Mouse (Mus musculus): ENCODE results near the gene Spsb1.
A peak's percentile ranks its signal among the peaks of the same experiment; 100 is the strongest.

Spsb1 gene

GRCm38 (mm10) chr4:149857688-149858087, 97.2 kb downstream of the Spsb1 start:
- DNase-seq (ENCODE audit: extremely low spot score, low spot score) = no peak

- no peak for DNase-seq (ENCODE audit: extremely low spot score, low spot score)
Measured at GRCm38 (mm10) chr4:149855892-149856807, 98.7 kb downstream of the Spsb1 start.

- DNase-seq (ENCODE audit: extremely low spot score, low spot score) = no peak
Measured at GRCm38 (mm10) chr4:149855180-149855891, 99.5 kb downstream of the Spsb1 start.

GRCm38 (mm10) chr4:149854770-149855169, 100.1 kb downstream of the Spsb1 start:
- no peak for DNase-seq (ENCODE audit: extremely low spot score, low spot score)

- peak; percentile 66 for DNase-seq (ENCODE audit: extremely low spot score, low spot score)
Measured at GRCm38 (mm10) chr4:149854301-149854708, 100.5 kb downstream of the Spsb1 start.

- no peak for DNase-seq (ENCODE audit: extremely low spot score, low spot score)
Measured at GRCm38 (mm10) chr4:149853698-149854284, 101.1 kb downstream of the Spsb1 start.

GRCm38 (mm10) chr4:149851554-149851953, 103.3 kb downstream of the Spsb1 start:
- no peak for DNase-seq (ENCODE audit: extremely low spot score, low spot score)

GRCm38 (mm10) chr4:149850674-149851073, 104.2 kb downstream of the Spsb1 start:
- DNase-seq (ENCODE audit: extremely low spot score, low spot score) = no peak

- no peak for DNase-seq (ENCODE audit: extremely low spot score, low spot score)
Measured at GRCm38 (mm10) chr4:149850045-149850444, 104.8 kb downstream of the Spsb1 start.

- DNase-seq (ENCODE audit: extremely low spot score, low spot score) = no peak
Measured at GRCm38 (mm10) chr4:149849035-149849434, 105.8 kb downstream of the Spsb1 start.

GRCm38 (mm10) chr4:149846861-149847631, 107.8 kb downstream of the Spsb1 start:
- no peak for DNase-seq (ENCODE audit: extremely low spot score, low spot score)

Measured in neural tube, embryonic 10.5 days (tissue).